Mouse (Mus musculus): ENCODE measurements around the gene Orc5. TPM values are rescaled to one million over a fixed set of nuclear protein-coding genes. Genes with fewer than 3 reads are reported as not detected.

The Orc5 gene
- total RNA-seq, 4 experiments from 2014 or later = 21.4 to 23.6 (median 21.7) TPM

Other genes with a start within 250 kb of the Orc5 start
- 10 to 100 TPM; 55.8 to 76.9 (median 64.0) TPM for gene Reln, start 205.7 kb downstream of the Orc5 start, total RNA-seq (2022)
- 10 to 100 TPM; 21.3 to 23.9 (median 22.6) TPM for gene Lhfpl3, start 195.6 kb upstream of the Orc5 start, total RNA-seq (2022)